Mouse (Mus musculus): ENCODE results near the gene Fam214a.
A peak's percentile ranks its signal among the peaks of the same experiment; 100 is the strongest.

The Fam214a gene

GRCm38 (mm10) chr9:75025689-75026088 lies 73.0 kb downstream of the Fam214a start:
- no peak for DNase-seq (ENCODE audit: low spot score in 2 of 2)

GRCm38 (mm10) chr9:75032408-75032807 lies 79.7 kb downstream of the Fam214a start:
- DNase-seq (ENCODE audit: low spot score in 2 of 2) = no peak

GRCm38 (mm10) chr9:75033141-75033540 lies 80.5 kb downstream of the Fam214a start:
- DNase-seq (ENCODE audit: low spot score in 2 of 2) = no peak

GRCm38 (mm10) chr9:75034691-75035090 lies 82.0 kb downstream of the Fam214a start:
- no peak for DNase-seq (ENCODE audit: low spot score in 2 of 2)

GRCm38 (mm10) chr9:75035944-75036343 lies 83.3 kb downstream of the Fam214a start:
- no peak for DNase-seq (ENCODE audit: low spot score in 2 of 2)

GRCm38 (mm10) chr9:75037451-75038356 lies 85.0 kb downstream of the Fam214a start, which contains the start of gene Arpp19:
Arpp19 (plus strand) TSS chr9:75037614.
- DNase-seq (ENCODE audit: low spot score in 2 of 2) = peak; percentile 87 to 89

GRCm38 (mm10) chr9:75038357-75038688 lies 85.6 kb downstream of the Fam214a start:
- DNase-seq (ENCODE audit: low spot score in 2 of 2) = no peak

- no peak for DNase-seq (ENCODE audit: low spot score in 2 of 2)
Measured at GRCm38 (mm10) chr9:75040566-75040965, 87.9 kb downstream of the Fam214a start.

GRCm38 (mm10) chr9:75041840-75042525 lies 89.3 kb downstream of the Fam214a start:
- DNase-seq (ENCODE audit: low spot score in 2 of 2) = no peak

- no peak for DNase-seq (ENCODE audit: low spot score in 2 of 2)
Measured at GRCm38 (mm10) chr9:75043191-75043590, 90.5 kb downstream of the Fam214a start.

GRCm38 (mm10) chr9:75047079-75047478 lies 94.4 kb downstream of the Fam214a start:
- no peak for DNase-seq (ENCODE audit: low spot score in 2 of 2)

GRCm38 (mm10) chr9:75049100-75049499 lies 96.4 kb downstream of the Fam214a start:
- no peak for DNase-seq (ENCODE audit: low spot score in 2 of 2)

GRCm38 (mm10) chr9:75050003-75050402 lies 97.3 kb downstream of the Fam214a start:
- peak; percentile 88 to 90 for DNase-seq (ENCODE audit: low spot score in 2 of 2)

GRCm38 (mm10) chr9:75051841-75052240 lies 99.2 kb downstream of the Fam214a start:
- no peak for DNase-seq (ENCODE audit: low spot score in 2 of 2)

GRCm38 (mm10) chr9:75055046-75055445 lies 102.4 kb downstream of the Fam214a start:
- DNase-seq (ENCODE audit: low spot score in 2 of 2) = no peak

GRCm38 (mm10) chr9:75064678-75065331 lies 112.1 kb downstream of the Fam214a start:
- no peak for DNase-seq (ENCODE audit: low spot score in 2 of 2)

GRCm38 (mm10) chr9:75070457-75071028 lies 117.9 kb downstream of the Fam214a start, which contains the start of gene Myo5a:
Myo5a (plus strand) TSS chr9:75071015.
- DNase-seq (ENCODE audit: low spot score in 2 of 2) = no peak

GRCm38 (mm10) chr9:75071029-75071705 lies 118.5 kb downstream of the Fam214a start:
- DNase-seq (ENCODE audit: low spot score in 2 of 2) = peak; percentile 66 to 82

- DNase-seq (ENCODE audit: low spot score in 2 of 2) = peak in 1 of 2 experiments; percentile 56
Measured at GRCm38 (mm10) chr9:75071706-75072192, 119.1 kb downstream of the Fam214a start.

- DNase-seq (ENCODE audit: low spot score in 2 of 2) = no peak
Measured at GRCm38 (mm10) chr9:75072361-75072760, 119.7 kb downstream of the Fam214a start.

- no peak for DNase-seq (ENCODE audit: low spot score in 2 of 2)
Measured at GRCm38 (mm10) chr9:75077191-75077590, 124.5 kb downstream of the Fam214a start.

Data from right cerebral cortex, adult 2 months (tissue).